Mouse (Mus musculus): ENCODE data around the gene Pde1c. TPM values are rescaled to one million over a fixed set of nuclear protein-coding genes. Genes with fewer than 3 reads are reported as not detected.
A peak's percentile ranks its signal among the peaks of the same experiment; 100 is the strongest.

The Pde1c gene
- total and polyA plus RNA-seq, 3 experiments: 9.7 to 85.7 (median 64.9) TPM

DNA sequence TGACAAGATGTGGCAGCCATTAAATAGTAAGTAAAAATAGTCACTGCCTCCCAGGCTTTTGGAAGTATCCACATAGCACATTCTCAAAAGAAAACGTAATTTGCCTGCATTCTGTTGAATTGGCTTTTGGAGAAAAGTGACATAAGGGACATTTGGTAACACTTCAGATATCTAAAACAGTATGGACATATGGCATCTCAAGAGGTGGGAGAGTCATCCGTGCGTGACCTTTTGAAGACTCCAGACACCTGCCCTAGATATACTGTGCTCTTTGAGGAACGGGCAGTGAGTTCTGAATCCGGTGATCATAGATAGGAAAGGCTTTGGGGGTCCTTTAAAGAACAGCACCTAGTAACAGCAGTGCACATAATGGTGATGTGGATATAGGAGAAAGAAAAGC is 143.1 kb downstream of the Pde1c start:
- Histone ChIP-seq H3K36me3 (ENCODE audit: control insufficient read depth, insufficient read depth, low read length) (no peaks in the 10 kb centered on the region), H3K27me3 (ENCODE audit: control insufficient read depth, insufficient read depth, low read length) (no peaks in the 10 kb centered on the region), H3K27ac (no peak overlapping the region), H3K79me2 (replicated peaks; ENCODE audit: control insufficient read depth, insufficient read depth, low read length) (no peaks in the 10 kb centered on the region), H3K4me3 (no peak overlapping the region), H3K9ac (ENCODE audit: low read depth, low read length) (no peak overlapping the region), H3K4me1 (ENCODE audit: control insufficient read depth, insufficient read depth, low read length) (no peaks in the 10 kb centered on the region)
- 82% methylated on average over 5 of the region's 5 CpGs for WGBS
- TF ChIP-seq CTCF (IDR thresholded peaks at IDR 0.05) (no peak), POLR2A (IDR thresholded peaks at IDR 0.05; ENCODE audit: insufficient read depth, low read depth, low read length) (no peak), EP300 (IDR thresholded peaks at IDR 0.05; ENCODE audit: insufficient read depth, low read depth, low read length) (no peak)
- DNase-seq: no peak
- intact Hi-C loops (cut with DNase I): no loop called here

GRCm38 (mm10) chr6:56422866-56423265 is 146.0 kb downstream of the Pde1c start:
- WGBS: 68% methylated on average over 3 of the region's 3 CpGs
- H3K27me3 ChIP-seq (ENCODE audit: control insufficient read depth, insufficient read depth, low read length): no peaks in the 10 kb centered on the region
- no peaks in the 10 kb centered on the region for H3K36me3 ChIP-seq (ENCODE audit: control insufficient read depth, insufficient read depth, low read length)
- no peak overlapping the region for H3K9ac ChIP-seq (ENCODE audit: low read depth, low read length)
- no peaks in the 10 kb centered on the region for H3K4me1 ChIP-seq (ENCODE audit: control insufficient read depth, insufficient read depth, low read length)
- no peak overlapping the region for H3K4me3 ChIP-seq
- no peak for DNase-seq
- intact Hi-C loops (cut with DNase I): no loop called here
- H3K27ac ChIP-seq: no peak overlapping the region
- H3K79me2 ChIP-seq (replicated peaks; ENCODE audit: control insufficient read depth, insufficient read depth, low read length): no peaks in the 10 kb centered on the region
- no peak for TF ChIP-seq CTCF (IDR thresholded peaks at IDR 0.05)
- no peak for TF ChIP-seq EP300 (IDR thresholded peaks at IDR 0.05; ENCODE audit: insufficient read depth, low read depth, low read length)
- no peak for TF ChIP-seq POLR2A (IDR thresholded peaks at IDR 0.05; ENCODE audit: insufficient read depth, low read depth, low read length)

GRCm38 (mm10) chr6:56416191-56416590 is 152.7 kb downstream of the Pde1c start:
- no peak for TF ChIP-seq EP300 (IDR thresholded peaks at IDR 0.05; ENCODE audit: insufficient read depth, low read depth, low read length)
- TF ChIP-seq POLR2A (IDR thresholded peaks at IDR 0.05; ENCODE audit: insufficient read depth, low read depth, low read length): no peak
- no peak for TF ChIP-seq CTCF (IDR thresholded peaks at IDR 0.05)
- no peaks in the 10 kb centered on the region for H3K36me3 ChIP-seq (ENCODE audit: control insufficient read depth, insufficient read depth, low read length)
- H3K9ac ChIP-seq (ENCODE audit: low read depth, low read length): no peak overlapping the region
- 53% methylated on average over 4 of the region's 4 CpGs for WGBS
- no peak for DNase-seq
- H3K27ac ChIP-seq: no peak overlapping the region
- H3K4me3 ChIP-seq: no peak overlapping the region
- no peaks in the 10 kb centered on the region for H3K4me1 ChIP-seq (ENCODE audit: control insufficient read depth, insufficient read depth, low read length)
- intact Hi-C loops (cut with DNase I): no loop called here
- no peaks in the 10 kb centered on the region for H3K27me3 ChIP-seq (ENCODE audit: control insufficient read depth, insufficient read depth, low read length)
- no peaks in the 10 kb centered on the region for H3K79me2 ChIP-seq (replicated peaks; ENCODE audit: control insufficient read depth, insufficient read depth, low read length)

- Histone ChIP-seq H3K4me1 (ENCODE audit: control insufficient read depth, insufficient read depth, low read length) (no peaks in the 10 kb centered on the region), H3K27me3 (ENCODE audit: control insufficient read depth, insufficient read depth, low read length) (no peaks in the 10 kb centered on the region), H3K4me3 (no peak overlapping the region), H3K9ac (ENCODE audit: low read depth, low read length) (no peak overlapping the region), H3K36me3 (ENCODE audit: control insufficient read depth, insufficient read depth, low read length) (no peaks in the 10 kb centered on the region), H3K27ac (no peak overlapping the region), H3K79me2 (replicated peaks; ENCODE audit: control insufficient read depth, insufficient read depth, low read length) (no peaks in the 10 kb centered on the region)
- TF ChIP-seq POLR2A (IDR thresholded peaks at IDR 0.05; ENCODE audit: insufficient read depth, low read depth, low read length) (no peak), EP300 (IDR thresholded peaks at IDR 0.05; ENCODE audit: insufficient read depth, low read depth, low read length) (no peak), CTCF (IDR thresholded peaks at IDR 0.05) (no peak)
- intact Hi-C loops (cut with DNase I): no loop called here
- WGBS: 82% methylated on average over 5 of the region's 5 CpGs
- DNase-seq: no peak
Measured at GRCm38 (mm10) chr6:56389178-56389577, 179.7 kb downstream of the Pde1c start.

DNA sequence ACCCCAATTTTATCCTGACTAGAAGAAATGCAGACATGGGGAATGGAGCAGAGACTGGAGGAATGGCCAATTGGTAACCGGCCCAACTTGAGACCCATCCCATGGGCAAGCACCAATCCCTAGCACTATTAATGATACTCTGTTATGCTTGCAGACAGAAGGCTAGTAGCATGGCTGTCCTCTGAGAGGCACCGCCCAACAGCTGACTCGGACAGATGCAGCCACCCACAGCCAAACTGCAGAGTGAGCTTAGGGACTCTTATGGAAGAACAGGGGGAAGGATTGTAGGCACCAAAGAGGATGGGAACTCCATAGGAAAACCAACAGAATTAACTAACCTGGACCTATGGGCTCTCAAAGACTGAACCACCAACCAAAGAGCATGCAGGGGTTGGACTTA is 192.5 kb downstream of the Pde1c start:
- DNase-seq: no peak
- Histone ChIP-seq H3K4me1 (ENCODE audit: control insufficient read depth, insufficient read depth, low read length) (peaks cover 3% of the 10 kb centered on the region; the same call in 1 of the 2 replicates), H3K4me3 (no peak overlapping the region), H3K36me3 (ENCODE audit: control insufficient read depth, insufficient read depth, low read length) (no peaks in the 10 kb centered on the region), H3K27ac (no peak overlapping the region), H3K27me3 (ENCODE audit: control insufficient read depth, insufficient read depth, low read length) (no peaks in the 10 kb centered on the region), H3K9ac (ENCODE audit: low read depth, low read length) (no peak overlapping the region), H3K79me2 (replicated peaks; ENCODE audit: control insufficient read depth, insufficient read depth, low read length) (no peaks in the 10 kb centered on the region)
- WGBS: 84% methylated on average over 3 of the region's 3 CpGs
- TF ChIP-seq POLR2A (IDR thresholded peaks at IDR 0.05; ENCODE audit: insufficient read depth, low read depth, low read length) (no peak), EP300 (IDR thresholded peaks at IDR 0.05; ENCODE audit: insufficient read depth, low read depth, low read length) (no peak), CTCF (IDR thresholded peaks at IDR 0.05) (no peak)
- intact Hi-C loops (cut with DNase I): loop anchor here (10.0 kb wide), 1 partner anchor 302 kb away; no protein-coding TSS in a partner anchor

DNA sequence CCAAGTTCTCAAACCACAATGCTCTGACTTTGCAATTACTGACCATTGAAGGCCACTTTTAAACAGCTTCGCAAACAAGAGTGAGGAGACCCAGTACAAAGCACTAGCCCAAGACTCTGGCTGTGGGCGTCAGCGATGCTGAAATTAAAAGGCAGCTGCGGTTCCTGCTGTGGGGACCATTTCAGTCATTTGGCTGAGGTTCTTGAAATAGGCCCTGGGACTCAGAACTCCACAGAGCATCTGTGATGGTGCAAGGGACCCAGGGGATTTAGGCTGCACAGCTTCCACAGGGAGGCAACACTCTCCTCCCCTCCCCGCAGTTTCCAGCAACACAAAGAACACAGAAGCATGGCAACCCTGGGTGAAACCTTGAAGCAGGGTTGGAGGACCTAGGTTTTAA is 194.7 kb downstream of the Pde1c start:
- peak overlapping the region; percentile 33; the same call in 1 of the 2 replicates for H3K27ac ChIP-seq
- TF ChIP-seq POLR2A (IDR thresholded peaks at IDR 0.05; ENCODE audit: insufficient read depth, low read depth, low read length): no peak
- no peak for TF ChIP-seq EP300 (IDR thresholded peaks at IDR 0.05; ENCODE audit: insufficient read depth, low read depth, low read length)
- no peak for TF ChIP-seq CTCF (IDR thresholded peaks at IDR 0.05)
- H3K4me3 ChIP-seq: no peak overlapping the region
- intact Hi-C loops (cut with DNase I): loop anchor here (10.0 kb wide), 1 partner anchor 299 kb away; no protein-coding TSS in a partner anchor
- H3K27me3 ChIP-seq (ENCODE audit: control insufficient read depth, insufficient read depth, low read length): no peaks in the 10 kb centered on the region
- no peak overlapping the region for H3K9ac ChIP-seq (ENCODE audit: low read depth, low read length)
- H3K4me1 ChIP-seq (ENCODE audit: control insufficient read depth, insufficient read depth, low read length): peaks cover 3% of the 10 kb centered on the region; the same call in 1 of the 2 replicates
- WGBS: 79% methylated on average over 5 of the region's 5 CpGs
- H3K36me3 ChIP-seq (ENCODE audit: control insufficient read depth, insufficient read depth, low read length): no peaks in the 10 kb centered on the region
- H3K79me2 ChIP-seq (replicated peaks; ENCODE audit: control insufficient read depth, insufficient read depth, low read length): no peaks in the 10 kb centered on the region
- no peak for DNase-seq

All from heart, adult 2 months (tissue).